Mouse (Mus musculus): ENCODE measurements around the gene Sgms2. TPM values are rescaled to one million over a fixed set of nuclear protein-coding genes. Genes with fewer than 3 reads are reported as not detected.

Sgms2 gene
- polyA plus RNA-seq, 1 experiment from 2014 or later: 39.1 TPM

GRCm38 (mm10) chr3:131322081-131322815 lies 169.0 kb downstream of the Sgms2 start:
- no peak overlapping the region for H3K9ac ChIP-seq (ENCODE audit: low read depth, low read length)
- TF ChIP-seq CTCF (IDR thresholded peaks at IDR 0.05; ENCODE audit: low read depth): no peak
- H3K4me2 ChIP-seq (replicated peaks; ENCODE audit: low read depth): no peak overlapping the region
- H3K27me3 ChIP-seq (replicated peaks; ENCODE audit: control insufficient read depth, insufficient read depth, low read length): no peaks in the 10 kb centered on the region
- no peak overlapping the region for H3K4me3 ChIP-seq (ENCODE audit: low read depth, low read length)
- no peak overlapping the region for H3K27ac ChIP-seq (ENCODE audit: low read depth, low read length)
- 75% methylated on average over 14 of the region's 14 CpGs for WGBS
- no peaks in the 10 kb centered on the region for H3K4me1 ChIP-seq (replicated peaks; ENCODE audit: control insufficient read depth, insufficient read depth, low read length)
- no peaks in the 10 kb centered on the region for H3K9me3 ChIP-seq (ENCODE audit: control insufficient read depth)
- no peaks in the 10 kb centered on the region; the same call in 1 of the 2 replicates for H3K36me3 ChIP-seq (ENCODE audit: control insufficient read depth, insufficient read depth)
- ATAC-seq: no peak

- Histone ChIP-seq H3K27ac (ENCODE audit: low read depth, low read length) (no peak overlapping the region), H3K27me3 (replicated peaks; ENCODE audit: control insufficient read depth, insufficient read depth, low read length) (no peaks in the 10 kb centered on the region), H3K9me3 (ENCODE audit: control insufficient read depth) (no peaks in the 10 kb centered on the region), H3K4me3 (ENCODE audit: low read depth, low read length) (no peak overlapping the region), H3K4me2 (replicated peaks; ENCODE audit: low read depth) (no peak overlapping the region), H3K36me3 (ENCODE audit: control insufficient read depth, insufficient read depth) (no peaks in the 10 kb centered on the region; the same call in 1 of the 2 replicates), H3K4me1 (replicated peaks; ENCODE audit: control insufficient read depth, insufficient read depth, low read length) (no peaks in the 10 kb centered on the region; the same call in 1 of the 2 replicates), H3K9ac (ENCODE audit: low read depth, low read length) (no peak overlapping the region)
- TF ChIP-seq CTCF (IDR thresholded peaks at IDR 0.05; ENCODE audit: low read depth): peak; percentile 97
- ATAC-seq: no peak
- 14% methylated on average over 3 of the region's 3 CpGs for WGBS
Observed at GRCm38 (mm10) chr3:131320184-131320583, 171.0 kb downstream of the Sgms2 start.

GRCm38 (mm10) chr3:131318211-131318610 lies 173.0 kb downstream of the Sgms2 start:
- H3K27ac ChIP-seq (ENCODE audit: low read depth, low read length): no peak overlapping the region
- WGBS: 64% methylated on average over 2 of the region's 2 CpGs
- no peaks in the 10 kb centered on the region; the same call in 1 of the 2 replicates for H3K36me3 ChIP-seq (ENCODE audit: control insufficient read depth, insufficient read depth)
- TF ChIP-seq CTCF (IDR thresholded peaks at IDR 0.05; ENCODE audit: low read depth): no peak
- H3K27me3 ChIP-seq (replicated peaks; ENCODE audit: control insufficient read depth, insufficient read depth, low read length): no peaks in the 10 kb centered on the region
- H3K9me3 ChIP-seq (ENCODE audit: control insufficient read depth): no peaks in the 10 kb centered on the region
- no peak for ATAC-seq
- no peak overlapping the region for H3K4me2 ChIP-seq (replicated peaks; ENCODE audit: low read depth)
- no peak overlapping the region for H3K4me3 ChIP-seq (ENCODE audit: low read depth, low read length)
- no peak overlapping the region for H3K9ac ChIP-seq (ENCODE audit: low read depth, low read length)
- no peaks in the 10 kb centered on the region; the same call in 1 of the 2 replicates for H3K4me1 ChIP-seq (replicated peaks; ENCODE audit: control insufficient read depth, insufficient read depth, low read length)

GRCm38 (mm10) chr3:131317126-131317525 lies 174.1 kb downstream of the Sgms2 start:
- Histone ChIP-seq H3K27me3 (replicated peaks; ENCODE audit: control insufficient read depth, insufficient read depth, low read length) (no peaks in the 10 kb centered on the region), H3K4me3 (ENCODE audit: low read depth, low read length) (no peak overlapping the region), H3K4me1 (replicated peaks; ENCODE audit: control insufficient read depth, insufficient read depth, low read length) (no peaks in the 10 kb centered on the region; the same call in 1 of the 2 replicates), H3K9me3 (ENCODE audit: control insufficient read depth) (no peaks in the 10 kb centered on the region), H3K4me2 (replicated peaks; ENCODE audit: low read depth) (no peak overlapping the region), H3K9ac (ENCODE audit: low read depth, low read length) (no peak overlapping the region), H3K27ac (ENCODE audit: low read depth, low read length) (no peak overlapping the region), H3K36me3 (ENCODE audit: control insufficient read depth, insufficient read depth) (no peaks in the 10 kb centered on the region; the same call in 1 of the 2 replicates)
- WGBS: 100% methylated on average over 1 of the region's 1 CpGs
- no peak for ATAC-seq
- TF ChIP-seq CTCF (IDR thresholded peaks at IDR 0.05; ENCODE audit: low read depth): no peak

GRCm38 (mm10) chr3:131315957-131316510 lies 175.2 kb downstream of the Sgms2 start:
- ATAC-seq: peak; percentile 18; the same call in 1 of the 2 replicates
- H3K4me2 ChIP-seq (replicated peaks; ENCODE audit: low read depth): no peak overlapping the region
- no peak overlapping the region for H3K9ac ChIP-seq (ENCODE audit: low read depth, low read length)
- H3K9me3 ChIP-seq (ENCODE audit: control insufficient read depth): no peaks in the 10 kb centered on the region
- TF ChIP-seq CTCF (IDR thresholded peaks at IDR 0.05; ENCODE audit: low read depth): no peak
- H3K27me3 ChIP-seq (replicated peaks; ENCODE audit: control insufficient read depth, insufficient read depth, low read length): no peaks in the 10 kb centered on the region
- peaks cover 4% of the 10 kb centered on the region; the same call in 1 of the 2 replicates for H3K4me1 ChIP-seq (replicated peaks; ENCODE audit: control insufficient read depth, insufficient read depth, low read length)
- no peaks in the 10 kb centered on the region; the same call in 1 of the 2 replicates for H3K36me3 ChIP-seq (ENCODE audit: control insufficient read depth, insufficient read depth)
- 47% methylated on average over 4 of the region's 4 CpGs for WGBS
- peak overlapping the region; percentile 35 for H3K27ac ChIP-seq (ENCODE audit: low read depth, low read length)
- no peak overlapping the region for H3K4me3 ChIP-seq (ENCODE audit: low read depth, low read length)

- no peak overlapping the region for H3K27ac ChIP-seq (ENCODE audit: low read depth, low read length)
- TF ChIP-seq CTCF (IDR thresholded peaks at IDR 0.05; ENCODE audit: low read depth): no peak
- H3K4me3 ChIP-seq (ENCODE audit: low read depth, low read length): no peak overlapping the region
- H3K9me3 ChIP-seq (ENCODE audit: control insufficient read depth): peaks cover 12% of the 10 kb centered on the region; the same call in 1 of the 2 replicates
- no peaks in the 10 kb centered on the region for H3K27me3 ChIP-seq (replicated peaks; ENCODE audit: control insufficient read depth, insufficient read depth, low read length)
- WGBS: 39% methylated on average over 9 of the region's 9 CpGs
- no peak overlapping the region for H3K4me2 ChIP-seq (replicated peaks; ENCODE audit: low read depth)
- no peak overlapping the region for H3K9ac ChIP-seq (ENCODE audit: low read depth, low read length)
- peak; percentile 87 for ATAC-seq
- peaks cover 4% of the 10 kb centered on the region; the same call in 1 of the 2 replicates for H3K4me1 ChIP-seq (replicated peaks; ENCODE audit: control insufficient read depth, insufficient read depth, low read length)
- no peaks in the 10 kb centered on the region for H3K36me3 ChIP-seq (ENCODE audit: control insufficient read depth, insufficient read depth)
Observed at GRCm38 (mm10) chr3:131312340-131312739, 178.9 kb downstream of the Sgms2 start.

All from intestine, postnatal 0 days (tissue).